Mouse (Mus musculus) liver, embryonic 15.5 days (tissue): Measurements from ENCODE around the gene Dgcr8. TPM values are rescaled to one million over a fixed set of nuclear protein-coding genes. Genes with fewer than 3 reads are reported as not detected.
A peak's percentile ranks its signal among the peaks of the same experiment; 100 is the strongest.

Source experiments
- ATAC-seq: fragments of 200-750 bp; cut with Nextera tagmentation; 2 replicates; pipeline ENCODE4 v1.8.0; 2017; ENCODE audit warnings: moderate number of reproducible peaks, mild to moderate bottlenecking, moderate library complexity; ENCODE audit not compliant: insufficient read depth
- H3K27ac ChIP-seq: fragments of 300-500 bp; sonication (generic); replicated peaks from 2 replicates; pipeline ENCODE4 v1.5.1; 2015; ENCODE audit warnings: mild to moderate bottlenecking, inconsistent platforms
- H3K27me3 ChIP-seq: fragments of 300-500 bp; sonication (generic); 2 replicates; pipeline ENCODE4 v1.6.1; 2015; ENCODE audit warnings: mild to moderate bottlenecking, inconsistent platforms
- H3K36me3 ChIP-seq: fragments of 300-500 bp; sonication (generic); replicated peaks from 2 replicates; pipeline ENCODE4 v1.6.1; 2015; ENCODE audit warnings: moderate library complexity, mild to moderate bottlenecking, inconsistent platforms
- H3K4me1 ChIP-seq: fragments of 300-500 bp; sonication (generic); replicated peaks from 2 replicates; pipeline ENCODE4 v1.6.1; 2015; ENCODE audit warnings: inconsistent platforms
- H3K4me2 ChIP-seq: fragments of 300-500 bp; sonication (generic); 2 replicates; pipeline ENCODE4 v1.6.1; 2015; ENCODE audit warnings: moderate library complexity, mild to moderate bottlenecking, inconsistent platforms
- H3K4me3 ChIP-seq: fragments of 300-500 bp; sonication (generic); replicated peaks from 2 replicates; pipeline ENCODE4 v1.5.1; 2015; ENCODE audit warnings: mild to moderate bottlenecking, inconsistent platforms
- H3K9ac ChIP-seq: fragments of 300-500 bp; sonication (generic); 2 replicates; pipeline ENCODE4 v1.6.1; 2015; ENCODE audit warnings: moderate library complexity, mild to moderate bottlenecking, inconsistent platforms
- H3K9me3 ChIP-seq: fragments of 300-500 bp; sonication (generic); replicated peaks from 2 replicates; pipeline ENCODE4 v1.6.1; 2016; ENCODE audit warnings: inconsistent platforms
- WGBS: fragments of 180-500 bp; shearing (Covaris S2); methylation state at CpG from one replicate; pipeline ENCODE4 v1.1.7; 2015; ENCODE audit warnings: mixed read lengths; ENCODE audit not compliant: insufficient replicate concordance; 5-methylcytosine and 5-hydroxymethylcytosine counted together
- polyA plus RNA-seq: library from polyadenylated mRNA; unstranded; fragments of >200 nt; fragmentation: Nextera tagmentation; extraction: Ambion mirVana; gene quantifications from 2 replicates; pipeline ENCODE4 v1.2.1, GENCODE M21; 2015

Gene Dgcr8
- 11.2 and 12.8 TPM in 2 replicates for polyA plus RNA-seq

- Histone ChIP-seq H3K36me3 (peaks cover 31% of the 10 kb centered on the region), H3K4me2 (peak within 1 kb of the TSS; percentile 83), H3K9ac (peak within 1 kb of the TSS; percentile 84), H3K27me3 (no peaks in the 10 kb centered on the region), H3K4me3 (peak within 1 kb of the TSS; percentile 76), H3K4me1 (peaks cover 33% of the 10 kb centered on the region), H3K27ac (peak within 1 kb of the TSS; percentile 88), H3K9me3 (no peaks in the 10 kb centered on the region)
- WGBS, result under 1% methylated on average over 70 of the region's 71 CpGs
- peak; percentile 97 for ATAC-seq
These were observed at the start of gene Dgcr8 for GRCm38 (mm10) chr16:18289067-18289588. Gene Dgcr8, minus strand, starts transcription at chr16:18289246.

- H3K9me3 ChIP-seq, result no peaks in the 10 kb centered on the region
- no peak overlapping the region for H3K4me2 ChIP-seq
- H3K4me3 ChIP-seq, result no peak overlapping the region
- peaks cover 68% of the 10 kb centered on the region for H3K36me3 ChIP-seq
- no peak for ATAC-seq
- H3K27ac ChIP-seq, result no peak overlapping the region
- 80% methylated on average over 4 of the region's 4 CpGs for WGBS
- peaks cover 31% of the 10 kb centered on the region for H3K4me1 ChIP-seq
- H3K9ac ChIP-seq, result no peak overlapping the region
- H3K27me3 ChIP-seq, result no peaks in the 10 kb centered on the region
These were observed 48.2 kb upstream of the Dgcr8 start for GRCm38 (mm10) chr16:18337261-18337660.

- peaks cover 19% of the 10 kb centered on the region for H3K4me1 ChIP-seq
- no peak overlapping the region for H3K4me2 ChIP-seq
- H3K27me3 ChIP-seq, result no peaks in the 10 kb centered on the region
- H3K9me3 ChIP-seq, result no peaks in the 10 kb centered on the region
- no peak for ATAC-seq
- WGBS, result 93% methylated on average over 3 of the region's 3 CpGs
- H3K9ac ChIP-seq, result no peak overlapping the region
- H3K4me3 ChIP-seq, result no peak overlapping the region
- H3K27ac ChIP-seq, result no peak overlapping the region
- H3K36me3 ChIP-seq, result peaks cover 79% of the 10 kb centered on the region
These were observed 46.9 kb upstream of the Dgcr8 start for GRCm38 (mm10) chr16:18335981-18336380.

GRCm38 (mm10) chr16:18333976-18334375 is 44.9 kb upstream of the Dgcr8 start:
- H3K27me3 ChIP-seq, result no peaks in the 10 kb centered on the region
- 72% methylated on average over 3 of the region's 3 CpGs for WGBS
- H3K9me3 ChIP-seq, result no peaks in the 10 kb centered on the region
- no peak overlapping the region for H3K4me2 ChIP-seq
- ATAC-seq, result no peak
- H3K4me1 ChIP-seq, result 0 out of 2 replicates have a peak, but pooled peaks cover 4% of the 10 kb centered on the region
- no peak overlapping the region for H3K27ac ChIP-seq
- H3K4me3 ChIP-seq, result no peak overlapping the region
- no peak overlapping the region for H3K9ac ChIP-seq
- H3K36me3 ChIP-seq, result peaks cover 81% of the 10 kb centered on the region

GRCm38 (mm10) chr16:18328524-18328923 is 39.5 kb upstream of the Dgcr8 start:
- H3K4me1 ChIP-seq, result no peaks in the 10 kb centered on the region
- ATAC-seq, result no peak
- no peak overlapping the region for H3K9ac ChIP-seq
- 96% methylated on average over 1 of the region's 1 CpGs for WGBS
- H3K9me3 ChIP-seq, result no peaks in the 10 kb centered on the region
- H3K36me3 ChIP-seq, result peaks cover 61% of the 10 kb centered on the region
- H3K4me2 ChIP-seq, result no peak overlapping the region
- no peak overlapping the region for H3K4me3 ChIP-seq
- H3K27me3 ChIP-seq, result no peaks in the 10 kb centered on the region
- H3K27ac ChIP-seq, result no peak overlapping the region

- Histone ChIP-seq H3K4me2 (no peak overlapping the region), H3K4me3 (no peak overlapping the region), H3K9ac (no peak overlapping the region), H3K9me3 (no peaks in the 10 kb centered on the region), H3K27me3 (no peaks in the 10 kb centered on the region), H3K36me3 (peaks cover 61% of the 10 kb centered on the region), H3K27ac (no peak overlapping the region), H3K4me1 (no peaks in the 10 kb centered on the region)
- WGBS, result 87% methylated on average over 9 of the region's 9 CpGs
- ATAC-seq, result no peak
These were observed 38.9 kb upstream of the Dgcr8 start for GRCm38 (mm10) chr16:18327936-18328335.

GRCm38 (mm10) chr16:18325741-18326140 is 36.7 kb upstream of the Dgcr8 start:
- Histone ChIP-seq H3K36me3 (peaks cover 64% of the 10 kb centered on the region), H3K27ac (no peak overlapping the region), H3K4me1 (no peaks in the 10 kb centered on the region), H3K9me3 (no peaks in the 10 kb centered on the region), H3K4me2 (no peak overlapping the region), H3K9ac (no peak overlapping the region), H3K27me3 (no peaks in the 10 kb centered on the region), H3K4me3 (no peak overlapping the region)
- ATAC-seq, result no peak
- 68% methylated on average over 4 of the region's 4 CpGs for WGBS

- no peak overlapping the region for H3K4me2 ChIP-seq
- H3K4me1 ChIP-seq, result no peaks in the 10 kb centered on the region
- ATAC-seq, result no peak
- peaks cover 75% of the 10 kb centered on the region for H3K36me3 ChIP-seq
- no peak overlapping the region for H3K27ac ChIP-seq
- H3K9ac ChIP-seq, result no peak overlapping the region
- H3K27me3 ChIP-seq, result no peaks in the 10 kb centered on the region
- no peaks in the 10 kb centered on the region for H3K9me3 ChIP-seq
- WGBS, result 75% methylated on average over 6 of the region's 6 CpGs
- no peak overlapping the region for H3K4me3 ChIP-seq
These were observed 35.0 kb upstream of the Dgcr8 start for GRCm38 (mm10) chr16:18324031-18324430.

- H3K9ac ChIP-seq, result no peak overlapping the region
- WGBS, result 83% methylated on average over 2 of the region's 2 CpGs
- H3K36me3 ChIP-seq, result peaks cover 79% of the 10 kb centered on the region
- ATAC-seq, result no peak
- no peak overlapping the region for H3K4me3 ChIP-seq
- no peak overlapping the region for H3K4me2 ChIP-seq
- H3K9me3 ChIP-seq, result no peaks in the 10 kb centered on the region
- H3K27me3 ChIP-seq, result no peaks in the 10 kb centered on the region
- no peak overlapping the region for H3K27ac ChIP-seq
- H3K4me1 ChIP-seq, result no peaks in the 10 kb centered on the region
These were observed 34.4 kb upstream of the Dgcr8 start for GRCm38 (mm10) chr16:18323460-18323859.

GRCm38 (mm10) chr16:18321443-18321842 is 32.4 kb upstream of the Dgcr8 start:
- no peak for ATAC-seq
- Histone ChIP-seq H3K27ac (no peak overlapping the region), H3K4me3 (no peak overlapping the region), H3K27me3 (no peaks in the 10 kb centered on the region), H3K36me3 (peaks cover 88% of the 10 kb centered on the region), H3K4me1 (no peaks in the 10 kb centered on the region), H3K4me2 (no peak overlapping the region), H3K9ac (no peak overlapping the region), H3K9me3 (no peaks in the 10 kb centered on the region)
- 78% methylated on average over 2 of the region's 2 CpGs for WGBS

GRCm38 (mm10) chr16:18318992-18319391 is 29.9 kb upstream of the Dgcr8 start:
- H3K4me2 ChIP-seq, result no peak overlapping the region
- ATAC-seq, result no peak
- no peaks in the 10 kb centered on the region for H3K27me3 ChIP-seq
- 66% methylated on average over 3 of the region's 3 CpGs for WGBS
- no peaks in the 10 kb centered on the region for H3K9me3 ChIP-seq
- no peak overlapping the region for H3K27ac ChIP-seq
- no peak overlapping the region for H3K4me3 ChIP-seq
- peaks cover 83% of the 10 kb centered on the region for H3K36me3 ChIP-seq
- H3K4me1 ChIP-seq, result no peaks in the 10 kb centered on the region
- H3K9ac ChIP-seq, result no peak overlapping the region

- Histone ChIP-seq H3K9me3 (no peaks in the 10 kb centered on the region), H3K9ac (no peak overlapping the region), H3K4me1 (peaks cover 5% of the 10 kb centered on the region; the same call in 1 of the 2 replicates), H3K4me3 (no peak overlapping the region), H3K4me2 (no peak overlapping the region), H3K36me3 (peaks cover 90% of the 10 kb centered on the region), H3K27me3 (no peaks in the 10 kb centered on the region), H3K27ac (no peak overlapping the region)
- 29% methylated on average over 1 of the region's 1 CpGs for WGBS
- ATAC-seq, result no peak
These were observed 19.1 kb upstream of the Dgcr8 start for GRCm38 (mm10) chr16:18308159-18308558.
